Mouse (Mus musculus): ENCODE results near the gene Mill2. TPM values are rescaled to one million over a fixed set of nuclear protein-coding genes. Genes with fewer than 3 reads are reported as not detected.

Gene Mill2
- polyA plus RNA-seq, 1 experiment: 0.94 TPM

DNA sequence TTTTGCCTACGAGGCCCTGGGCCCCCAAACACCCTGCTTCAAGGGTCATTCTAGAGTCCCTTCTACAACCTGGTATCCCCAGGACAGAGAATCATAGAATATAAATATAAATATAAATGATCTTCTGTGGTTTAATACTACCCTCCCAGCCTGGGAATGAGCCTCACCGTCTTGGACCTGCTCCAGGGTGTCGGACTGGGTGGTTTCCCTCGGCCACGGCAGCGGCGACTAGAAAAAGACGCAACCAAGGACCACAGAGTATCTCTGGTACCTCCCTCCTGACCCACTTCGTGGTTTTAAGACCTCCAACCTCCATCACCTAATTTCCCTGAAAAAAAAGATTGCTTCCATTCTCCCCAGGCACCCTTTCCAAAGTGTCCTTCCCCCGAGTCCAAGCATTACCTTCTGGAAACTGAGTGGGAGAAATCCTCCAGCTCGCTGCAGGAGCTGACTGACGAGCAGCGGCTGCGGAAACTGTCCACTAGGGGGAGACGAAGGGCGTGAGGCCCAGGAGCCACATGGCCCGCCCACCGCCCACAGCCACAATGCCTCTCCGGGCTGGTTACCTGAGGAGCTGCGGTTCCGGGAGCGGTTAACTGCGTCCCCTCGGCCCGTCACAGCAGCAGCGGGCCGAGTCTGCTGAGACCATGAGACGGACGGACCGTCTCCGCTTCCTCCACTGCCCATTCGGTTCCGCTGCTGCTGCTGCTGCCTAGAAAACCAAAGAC, 52.3 kb downstream of the Mill2 start:
- no peak overlapping the region for H3K27ac ChIP-seq (ENCODE audit: control insufficient read depth, insufficient read depth, low read depth, low read length)
- no peaks in the 10 kb centered on the region for H3K36me3 ChIP-seq (ENCODE audit: control insufficient read depth, insufficient read depth, low read length)
- H3K4me3 ChIP-seq (ENCODE audit: control insufficient read depth, low read depth, low read length): peak overlapping the region; percentile 74
- peaks cover 19% of the 10 kb centered on the region for H3K4me1 ChIP-seq (ENCODE audit: control insufficient read depth, insufficient read depth, low read length)
- no peaks in the 10 kb centered on the region for H3K27me3 ChIP-seq (ENCODE audit: control insufficient read depth, insufficient read depth, low read length)
- TF ChIP-seq CTCF (IDR thresholded peaks at IDR 0.05; ENCODE audit: control insufficient read depth, insufficient read depth, insufficient replicate concordance, low read depth, low read length) (peak; percentile 86), POLR2A (IDR thresholded peaks at IDR 0.05; ENCODE audit: control insufficient read depth, low read depth, low read length) (0 out of 2 replicates have a peak, but pooled peaks have one; percentile 17)

DNA sequence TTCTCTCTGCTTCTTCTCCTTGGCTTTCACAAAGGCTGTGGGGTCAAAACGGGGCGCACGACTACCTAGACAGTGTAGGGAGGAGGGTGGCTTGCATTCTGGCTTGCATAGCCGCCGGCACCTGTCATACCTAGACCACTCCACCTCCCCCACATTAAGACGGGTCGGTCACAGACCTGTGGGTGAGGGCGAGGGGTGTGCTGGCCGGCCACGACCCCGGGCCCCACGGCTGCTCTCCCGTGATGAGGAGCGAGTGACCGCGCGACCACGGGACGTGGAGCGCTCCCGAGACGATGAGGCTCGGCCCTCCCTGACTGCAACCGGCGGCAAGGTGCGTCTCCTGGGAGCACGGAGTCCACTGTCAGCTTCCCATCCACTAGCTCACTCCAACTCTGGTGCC, 53.2 kb downstream of the Mill2 start:
- peak overlapping the region; percentile 3; the same call in 1 of the 2 replicates for H3K4me3 ChIP-seq (ENCODE audit: control insufficient read depth, low read depth, low read length)

GRCm38 (mm10) chr7:18893651-18894430, 54.1 kb downstream of the Mill2 start:
- H3K4me1 ChIP-seq (ENCODE audit: control insufficient read depth, insufficient read depth, low read length): peaks cover 19% of the 10 kb centered on the region
- H3K27me3 ChIP-seq (ENCODE audit: control insufficient read depth, insufficient read depth, low read length): no peaks in the 10 kb centered on the region
- TF ChIP-seq POLR2A (IDR thresholded peaks at IDR 0.05; ENCODE audit: control insufficient read depth, low read depth, low read length) (no peak), CTCF (IDR thresholded peaks at IDR 0.05; ENCODE audit: control insufficient read depth, insufficient read depth, insufficient replicate concordance, low read depth, low read length) (no peak)
- no peaks in the 10 kb centered on the region for H3K36me3 ChIP-seq (ENCODE audit: control insufficient read depth, insufficient read depth, low read length)
- no peak overlapping the region for H3K27ac ChIP-seq (ENCODE audit: control insufficient read depth, insufficient read depth, low read depth, low read length)
- peak overlapping the region; percentile 49 for H3K4me3 ChIP-seq (ENCODE audit: control insufficient read depth, low read depth, low read length)

More for the DNA sequence above, 53.2 kb downstream of the Mill2 start:
- Histone ChIP-seq H3K27me3 (ENCODE audit: control insufficient read depth, insufficient read depth, low read length) (no peaks in the 10 kb centered on the region), H3K27ac (ENCODE audit: control insufficient read depth, insufficient read depth, low read depth, low read length) (no peak overlapping the region), H3K4me1 (ENCODE audit: control insufficient read depth, insufficient read depth, low read length) (peaks cover 19% of the 10 kb centered on the region), H3K36me3 (ENCODE audit: control insufficient read depth, insufficient read depth, low read length) (no peaks in the 10 kb centered on the region)
- TF ChIP-seq CTCF (IDR thresholded peaks at IDR 0.05; ENCODE audit: control insufficient read depth, insufficient read depth, insufficient replicate concordance, low read depth, low read length): no peak
- TF ChIP-seq POLR2A (IDR thresholded peaks at IDR 0.05; ENCODE audit: control insufficient read depth, low read depth, low read length): no peak

DNA sequence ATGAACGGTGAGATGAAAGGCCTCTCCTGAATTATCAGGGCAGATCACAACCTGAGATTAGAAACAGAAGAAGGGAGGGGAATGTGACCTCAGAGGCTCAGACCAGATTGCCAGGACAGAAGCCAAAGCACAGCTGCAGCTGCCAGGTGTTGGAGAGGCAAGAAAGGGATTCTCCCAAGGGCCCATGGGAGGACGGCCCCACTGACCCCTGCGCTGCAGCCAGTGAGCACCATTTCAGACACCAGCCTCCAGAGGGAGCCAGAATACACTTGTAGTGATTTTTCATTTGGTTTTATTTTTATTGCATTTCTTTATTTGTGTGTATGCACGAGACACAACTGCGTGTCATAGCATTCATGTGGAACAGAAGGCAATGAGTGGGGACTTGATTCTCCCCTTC, 56.8 kb downstream of the Mill2 start:
- H3K36me3 ChIP-seq (ENCODE audit: control insufficient read depth, insufficient read depth, low read length): no peaks in the 10 kb centered on the region

GRCm38 (mm10) chr7:18900513-18900912, 60.7 kb downstream of the Mill2 start:
- Histone ChIP-seq H3K27ac (ENCODE audit: control insufficient read depth, insufficient read depth, low read depth, low read length) (no peak overlapping the region), H3K27me3 (ENCODE audit: control insufficient read depth, insufficient read depth, low read length) (no peaks in the 10 kb centered on the region), H3K36me3 (ENCODE audit: control insufficient read depth, insufficient read depth, low read length) (no peaks in the 10 kb centered on the region), H3K4me3 (ENCODE audit: control insufficient read depth, low read depth, low read length) (no peak overlapping the region), H3K4me1 (ENCODE audit: control insufficient read depth, insufficient read depth, low read length) (no peaks in the 10 kb centered on the region)
- TF ChIP-seq POLR2A (IDR thresholded peaks at IDR 0.05; ENCODE audit: control insufficient read depth, low read depth, low read length): no peak
- no peak for TF ChIP-seq CTCF (IDR thresholded peaks at IDR 0.05; ENCODE audit: control insufficient read depth, insufficient read depth, insufficient replicate concordance, low read depth, low read length)

More for the DNA sequence above, 56.8 kb downstream of the Mill2 start:
- TF ChIP-seq CTCF (IDR thresholded peaks at IDR 0.05; ENCODE audit: control insufficient read depth, insufficient read depth, insufficient replicate concordance, low read depth, low read length) (no peak), POLR2A (IDR thresholded peaks at IDR 0.05; ENCODE audit: control insufficient read depth, low read depth, low read length) (no peak)
- no peak overlapping the region for H3K27ac ChIP-seq (ENCODE audit: control insufficient read depth, insufficient read depth, low read depth, low read length)
- peaks cover 19% of the 10 kb centered on the region for H3K4me1 ChIP-seq (ENCODE audit: control insufficient read depth, insufficient read depth, low read length)
- no peak overlapping the region for H3K4me3 ChIP-seq (ENCODE audit: control insufficient read depth, low read depth, low read length)
- no peaks in the 10 kb centered on the region for H3K27me3 ChIP-seq (ENCODE audit: control insufficient read depth, insufficient read depth, low read length)

- TF ChIP-seq POLR2A (IDR thresholded peaks at IDR 0.05; ENCODE audit: control insufficient read depth, low read depth, low read length): no peak
- TF ChIP-seq CTCF (IDR thresholded peaks at IDR 0.05; ENCODE audit: control insufficient read depth, insufficient read depth, insufficient replicate concordance, low read depth, low read length): no peak
- H3K4me1 ChIP-seq (ENCODE audit: control insufficient read depth, insufficient read depth, low read length): no peaks in the 10 kb centered on the region
- no peaks in the 10 kb centered on the region for H3K27me3 ChIP-seq (ENCODE audit: control insufficient read depth, insufficient read depth, low read length)
- H3K27ac ChIP-seq (ENCODE audit: control insufficient read depth, insufficient read depth, low read depth, low read length): no peak overlapping the region
- H3K4me3 ChIP-seq (ENCODE audit: control insufficient read depth, low read depth, low read length): no peak overlapping the region
- H3K36me3 ChIP-seq (ENCODE audit: control insufficient read depth, insufficient read depth, low read length): no peaks in the 10 kb centered on the region
Observed at GRCm38 (mm10) chr7:18902486-18902885, 62.7 kb downstream of the Mill2 start.

- Histone ChIP-seq H3K27me3 (ENCODE audit: control insufficient read depth, insufficient read depth, low read length) (no peaks in the 10 kb centered on the region), H3K4me1 (ENCODE audit: control insufficient read depth, insufficient read depth, low read length) (peaks cover 2% of the 10 kb centered on the region; the same call in 1 of the 2 replicates), H3K27ac (ENCODE audit: control insufficient read depth, insufficient read depth, low read depth, low read length) (no peak overlapping the region), H3K4me3 (ENCODE audit: control insufficient read depth, low read depth, low read length) (no peak overlapping the region), H3K36me3 (ENCODE audit: control insufficient read depth, insufficient read depth, low read length) (no peaks in the 10 kb centered on the region)
- no peak for TF ChIP-seq POLR2A (IDR thresholded peaks at IDR 0.05; ENCODE audit: control insufficient read depth, low read depth, low read length)
- no peak for TF ChIP-seq CTCF (IDR thresholded peaks at IDR 0.05; ENCODE audit: control insufficient read depth, insufficient read depth, insufficient replicate concordance, low read depth, low read length)
Observed at GRCm38 (mm10) chr7:18904971-18905370, 65.2 kb downstream of the Mill2 start.
